In the genomic region with DNA sequence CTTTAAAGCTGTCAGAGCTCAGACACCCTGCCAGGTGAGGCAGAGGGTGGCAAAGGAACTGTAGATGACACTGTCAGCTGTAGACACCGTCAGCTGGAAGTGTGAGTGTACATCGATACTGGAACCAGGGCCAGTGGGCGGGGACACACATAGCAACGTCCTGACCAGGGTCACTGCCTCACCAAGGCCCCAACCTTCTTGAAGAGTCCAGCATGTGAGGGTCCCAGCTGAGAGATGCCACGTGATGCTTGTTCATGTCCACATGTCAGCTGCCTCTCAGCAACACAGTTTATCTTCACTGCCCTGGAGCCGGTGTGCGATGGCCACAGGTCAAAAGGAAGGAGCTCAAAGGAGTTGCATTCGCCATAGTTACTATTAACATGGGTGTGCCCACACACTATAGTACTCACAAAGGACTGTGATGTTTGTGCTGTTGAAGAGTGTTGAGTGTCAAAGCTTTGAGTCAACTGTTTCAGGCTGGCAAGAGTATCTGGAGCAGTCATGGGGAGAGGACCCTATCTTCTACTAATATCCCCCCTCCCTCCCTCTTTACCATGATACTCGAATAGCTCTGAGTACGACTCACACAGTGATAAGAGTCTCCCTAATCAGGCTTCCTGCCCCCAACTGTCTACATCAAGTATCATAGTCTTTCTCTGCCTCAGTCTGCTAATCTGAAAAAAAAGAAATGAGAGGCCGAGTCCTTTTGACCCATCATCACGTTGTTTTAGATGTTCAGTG, we compare ENCODE assay signal across 20 mouse cellular contexts.
DNase-seq lines count a peak whose midpoint lies in the region; ATAC-seq and TF ChIP-seq lines count a peak whose summit lies in the region.
"Had no signal": no experiment of that assay in that cellular context is flagged by ENCODE, and none has a peak within 500 bp of the region (broad histone marks: within the 10 kb centered on the region; RNA-seq: fewer than 3 reads in every experiment).

No protein-coding gene starts in this region.

- DNase-seq in heart, adult 8-10 months (ENCODE audit: low spot score): no peak
- DNase-seq in kidney, postnatal 4 days: peak; percentile 29 to 40
- DNase-seq in lung, postnatal 0 days (ENCODE audit: low spot score): no peak
- DNase-seq in adrenal gland, adult (ENCODE audit: inconsistent age in 2 of 2, low spot score in 1 of 2): no peak
- DNase-seq: cerebellum, adult 9-10 months; thymus, adult 2 months had no signal

- no peaks in the 10 kb centered on the region for H3K36me3 ChIP-seq in heart, embryonic 14.5 days (ENCODE audit: control insufficient read depth, insufficient read depth, low read length)
- H3K36me3 ChIP-seq in kidney, embryonic 14.5 days (ENCODE audit: control insufficient read depth, insufficient read depth, low read length): no peaks in the 10 kb centered on the region
- H3K36me3 ChIP-seq in lung, postnatal 0 days (ENCODE audit: insufficient read depth, low read length): no peaks in the 10 kb centered on the region
- H3K36me3 ChIP-seq: liver, embryonic 15.5 days; neural tube, embryonic 12.5 days had no signal

- TF ChIP-seq CTCF in lung, postnatal 0 days (IDR thresholded peaks at IDR 0.05): no peak

- WGBS in heart, embryonic 14.5 days: 21% methylated on average over 12 of the region's 12 CpGs
- WGBS in kidney, embryonic 14.5 days: 53% methylated on average over 12 of the region's 12 CpGs
- 58% methylated on average over 12 of the region's 12 CpGs for WGBS in lung, postnatal 0 days

- H3K27me3 ChIP-seq in heart, embryonic 14.5 days (ENCODE audit: control insufficient read depth, insufficient read depth, low read length): no peaks in the 10 kb centered on the region
- no peaks in the 10 kb centered on the region for H3K27me3 ChIP-seq in kidney, embryonic 14.5 days (ENCODE audit: control insufficient read depth, insufficient read depth, low read length)
- H3K27me3 ChIP-seq in lung, postnatal 0 days (replicated peaks; ENCODE audit: insufficient read depth, low read length): no peaks in the 10 kb centered on the region
- H3K27me3 ChIP-seq: embryonic facial prominence, embryonic 13.5 days; limb, embryonic 12.5 days; liver, embryonic 15.5 days; neural tube, embryonic 12.5 days had no signal

- H3K9ac ChIP-seq in heart, embryonic 14.5 days (ENCODE audit: low read length): no peak overlapping the region
- no peak overlapping the region for H3K9ac ChIP-seq in kidney, embryonic 14.5 days (ENCODE audit: low read depth, low read length)
- no peak overlapping the region for H3K9ac ChIP-seq in lung, postnatal 0 days (replicated peaks; ENCODE audit: low read depth)
- H3K9ac ChIP-seq: embryonic facial prominence, embryonic 13.5 days; limb, embryonic 12.5 days; liver, embryonic 15.5 days; neural tube, embryonic 12.5 days had no signal

- peak; percentile 64; the same call in 1 of the 2 replicates for ATAC-seq in heart, embryonic 14.5 days (ENCODE audit: insufficient number of reproducible peaks, insufficient read depth, low FRiP score, low read depth)
- no peak for ATAC-seq in kidney, embryonic 14.5 days (ENCODE audit: low FRiP score, low TSS enrichment)
- ATAC-seq in lung, postnatal 0 days: peak; percentile 23; the same call in 1 of the 2 replicates
- peak; percentile 37 for ATAC-seq in megakaryocyte progenitor cell, adult 5-6 weeks (replicated peaks; ENCODE audit: poor library complexity)
- ATAC-seq: activated CD4-positive, CD25-positive, alpha-beta regulatory T cell, adult 4 months; forebrain, embryonic 16.5 days; hindbrain, embryonic 16.5 days; intestine, postnatal 0 days; Patski had no signal

- H3K4me2 ChIP-seq in heart, embryonic 14.5 days (ENCODE audit: low read length): no peak overlapping the region
- no peak overlapping the region for H3K4me2 ChIP-seq in kidney, embryonic 14.5 days (replicated peaks; ENCODE audit: low read depth, low read length)
- no peak overlapping the region for H3K4me2 ChIP-seq in lung, postnatal 0 days (replicated peaks; ENCODE audit: low read depth, low read length)
- H3K4me2 ChIP-seq: embryonic facial prominence, embryonic 13.5 days; limb, embryonic 12.5 days; liver, embryonic 15.5 days; midbrain, embryonic 11.5 days; neural tube, embryonic 12.5 days had no signal

- H3K4me1 ChIP-seq in heart, embryonic 14.5 days (ENCODE audit: control insufficient read depth in 2 of 2, insufficient read depth in 2 of 2, low read length in 2 of 2): peaks cover 18 to 30% of the 10 kb centered on the region in 2 experiments
- H3K4me1 ChIP-seq in kidney, embryonic 14.5 days (ENCODE audit: control insufficient read depth, insufficient read depth, low read length): peaks cover 6% of the 10 kb centered on the region; the same call in 1 of the 2 replicates
- peaks cover 3% of the 10 kb centered on the region; the same call in 1 of the 2 replicates for H3K4me1 ChIP-seq in lung, postnatal 0 days (ENCODE audit: insufficient read depth, low read depth, low read length)
- H3K4me1 ChIP-seq: embryonic facial prominence, embryonic 13.5 days; limb, embryonic 12.5 days; neural tube, embryonic 12.5 days had no signal

- H3K4me3 ChIP-seq in heart, embryonic 14.5 days (ENCODE audit: control insufficient read depth in 1 of 2, insufficient read depth in 1 of 2, low read depth in 1 of 2, low read length in 2 of 2): no peak overlapping the region
- H3K4me3 ChIP-seq in kidney, embryonic 14.5 days (ENCODE audit: low read length): no peak overlapping the region
- H3K4me3 ChIP-seq in lung, postnatal 0 days (ENCODE audit: low read depth, low read length): no peak overlapping the region
- H3K4me3 ChIP-seq: embryonic facial prominence, embryonic 13.5 days; left cerebral cortex, adult 2 months; limb, embryonic 12.5 days; liver, embryonic 15.5 days; neural tube, embryonic 12.5 days had no signal

- H3K27ac ChIP-seq in heart, embryonic 14.5 days (replicated peaks in 1 of 2; ENCODE audit: control insufficient read depth in 1 of 2, insufficient read depth in 1 of 2, low read depth in 2 of 2, low read length in 2 of 2): 0 out of 4 replicates have a peak overlapping the region, but pooled peaks of 1 of the 2 experiments have one; percentile 62
- no peak overlapping the region for H3K27ac ChIP-seq in kidney, embryonic 14.5 days (ENCODE audit: low read depth, low read length)
- H3K27ac ChIP-seq in lung, postnatal 0 days (ENCODE audit: low read length): no peak overlapping the region
- H3K27ac ChIP-seq: embryonic facial prominence, embryonic 13.5 days; left cerebral cortex, adult 2 months; limb, embryonic 12.5 days; liver, embryonic 15.5 days; neural tube, embryonic 12.5 days had no signal

- TF ChIP-seq EP300 in lung, postnatal 0 days (IDR thresholded peaks at IDR 0.05): no peak

- H3K9me3 ChIP-seq in heart, embryonic 14.5 days (ENCODE audit: control insufficient read depth, low read length): peaks cover 13% of the 10 kb centered on the region
- H3K9me3 ChIP-seq in kidney, embryonic 14.5 days (ENCODE audit: control insufficient read depth, low read length): peaks cover 5% of the 10 kb centered on the region; the same call in 1 of the 2 replicates
- no peaks in the 10 kb centered on the region for H3K9me3 ChIP-seq in lung, postnatal 0 days (ENCODE audit: low read length)
- H3K9me3 ChIP-seq: embryonic facial prominence, embryonic 13.5 days; limb, embryonic 12.5 days; liver, embryonic 15.5 days; neural tube, embryonic 12.5 days had no signal

Comparison
In these comparisons a context has a peak if more than half of its experiments do, and no peak if none do; other contexts are left out.
1. DNase-seq: peak in kidney, postnatal 4 days (2 of 2); none in heart, adult 8-10 months (single experiment), lung, postnatal 0 days (single experiment) and adrenal gland, adult (0 of 2).